Mouse (Mus musculus): Measurements from ENCODE around the gene Lctl. TPM values are rescaled to one million over a fixed set of nuclear protein-coding genes. Genes with fewer than 3 reads are reported as not detected.
"Not testable (repeated sequence)": the region's sequence is repeated elsewhere in the genome, so short reads cannot be mapped to it uniquely, and the experiment has no call there.

Lctl gene
- polyA plus RNA-seq, 1 experiment from 2014 or later = not detected

DNA sequence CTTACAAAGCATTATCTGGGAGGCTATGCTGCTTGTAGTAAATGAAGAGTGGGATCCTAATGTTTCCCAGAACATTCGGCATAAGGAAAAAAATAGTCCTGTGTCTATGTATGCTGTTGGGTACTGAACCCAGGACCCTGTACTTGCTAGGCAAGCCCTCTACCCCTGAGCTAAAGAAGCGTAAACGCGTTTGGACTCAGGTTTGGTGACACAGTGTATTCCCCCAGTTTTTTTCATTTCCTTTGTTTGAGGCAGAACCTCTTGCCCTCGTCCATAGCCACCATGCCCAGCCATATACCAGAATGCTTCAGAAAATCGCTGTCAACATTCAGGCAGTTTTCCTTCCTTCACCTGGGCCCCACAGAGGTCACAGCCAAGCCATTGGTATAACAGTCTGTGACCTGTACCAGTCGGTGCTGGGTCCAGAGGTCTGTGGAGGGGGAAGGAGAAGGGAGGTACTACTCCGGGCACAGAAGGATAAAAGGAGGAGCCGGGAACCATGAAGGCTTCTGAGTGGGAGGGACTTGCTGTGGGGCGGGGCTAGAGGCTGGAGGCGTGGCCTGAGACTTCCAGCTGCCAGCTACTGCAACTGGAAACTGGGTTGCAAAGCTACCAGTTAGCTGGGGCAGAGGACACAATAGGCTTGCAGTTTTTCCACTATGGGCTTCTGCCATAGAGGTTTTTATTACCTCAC is 3.8 kb downstream of the Lctl start:
- H3K9me3 ChIP-seq = no peaks in the 10 kb centered on the region
- peak; percentile 27; the same call in 1 of the 2 replicates for ATAC-seq (ENCODE audit: borderline replicate concordance, extremely low read depth, low FRiP score, low TSS enrichment)
- H3K9ac ChIP-seq = no peak overlapping the region
- H3K27ac ChIP-seq = no peak overlapping the region
- H3K27me3 ChIP-seq = no peaks in the 10 kb centered on the region
- 33% methylated on average over 11 of the region's 11 CpGs for WGBS
- H3K4me2 ChIP-seq = no peak overlapping the region
- peaks cover 6% of the 10 kb centered on the region; the same call in 1 of the 2 replicates for H3K4me1 ChIP-seq
- H3K36me3 ChIP-seq = no peaks in the 10 kb centered on the region
- no peak overlapping the region for H3K4me3 ChIP-seq

DNA sequence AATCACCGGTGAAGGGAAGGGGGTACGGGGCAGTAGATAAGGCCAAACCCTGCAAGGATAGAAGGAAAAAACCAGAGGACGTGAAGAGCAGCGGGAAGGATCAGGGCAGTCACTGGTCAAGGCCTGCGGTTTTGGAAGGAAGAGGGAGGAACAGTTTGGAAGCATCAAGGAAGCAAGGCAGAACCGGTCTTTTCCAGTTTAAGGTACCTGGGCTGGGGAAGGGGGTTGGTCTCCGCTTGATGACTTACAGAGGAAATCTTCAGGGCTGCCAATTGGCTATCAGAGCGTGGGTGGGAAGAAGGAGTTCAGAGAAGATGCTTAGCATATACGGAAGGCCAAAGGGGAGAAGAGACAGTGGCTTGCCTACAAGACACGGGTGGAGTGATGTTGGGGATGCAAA is 5.7 kb downstream of the Lctl start:
- ATAC-seq (ENCODE audit: borderline replicate concordance, extremely low read depth, low FRiP score, low TSS enrichment) = no peak
- 90% methylated on average over 10 of the region's 10 CpGs for WGBS
- H3K4me3 ChIP-seq = no peak overlapping the region

DNA sequence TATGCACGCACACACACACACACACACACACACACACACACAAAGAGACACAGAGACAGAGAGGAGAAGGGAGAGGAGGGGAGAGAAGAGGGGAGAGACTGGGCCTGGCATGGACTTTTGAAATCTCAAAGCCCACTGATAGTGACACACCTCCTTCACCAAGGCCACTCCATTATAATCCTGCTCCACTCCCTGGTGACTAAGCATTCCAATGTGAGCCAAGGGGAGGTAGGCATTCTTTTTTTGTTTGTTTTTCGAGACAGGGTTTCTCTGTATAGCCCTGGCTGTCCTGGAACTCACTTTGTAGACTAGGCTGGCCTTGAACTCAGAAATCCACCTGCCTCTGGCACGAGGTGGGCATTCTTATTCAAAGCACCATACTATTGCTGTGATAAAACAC is 7.9 kb downstream of the Lctl start:
- not testable (repeated sequence) for H3K27me3 ChIP-seq; H3K4me3 ChIP-seq; H3K27ac ChIP-seq; H3K4me1 ChIP-seq; H3K9me3 ChIP-seq; H3K4me2 ChIP-seq; ATAC-seq (ENCODE audit: borderline replicate concordance, extremely low read depth, low FRiP score, low TSS enrichment); H3K9ac ChIP-seq; H3K36me3 ChIP-seq
- 64% methylated on average over 3 of the region's 3 CpGs for WGBS

More for the DNA sequence above, 5.7 kb downstream of the Lctl start:
- Histone ChIP-seq H3K27ac (no peak overlapping the region), H3K4me1 (peaks cover 9% of the 10 kb centered on the region; the same call in 1 of the 2 replicates), H3K27me3 (no peaks in the 10 kb centered on the region), H3K4me2 (no peak overlapping the region), H3K36me3 (no peaks in the 10 kb centered on the region), H3K9me3 (no peaks in the 10 kb centered on the region), H3K9ac (no peak overlapping the region)

DNA sequence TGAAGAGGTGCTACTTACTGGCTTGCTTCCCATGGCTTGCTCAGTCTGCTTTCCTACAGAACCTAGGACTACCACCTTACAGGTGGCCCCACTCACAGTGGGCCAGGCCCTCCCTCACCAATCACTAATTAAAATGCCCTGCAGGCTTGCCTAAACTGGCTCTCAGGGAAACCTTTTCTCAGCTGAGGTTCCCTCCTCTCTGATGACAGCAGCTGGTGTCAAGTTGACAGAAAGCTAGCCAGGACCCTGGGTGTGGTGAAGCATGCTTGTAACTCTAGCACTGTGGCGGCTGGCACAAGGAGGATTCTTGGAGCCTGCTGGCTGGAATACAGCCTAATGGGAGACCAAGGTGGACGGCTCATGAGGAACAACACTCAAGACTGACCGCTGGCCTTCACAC is 8.4 kb downstream of the Lctl start:
- peaks cover 9% of the 10 kb centered on the region; the same call in 1 of the 2 replicates for H3K4me1 ChIP-seq
- H3K27ac ChIP-seq = no peak overlapping the region
- ATAC-seq (ENCODE audit: borderline replicate concordance, extremely low read depth, low FRiP score, low TSS enrichment) = no peak
- whole genome bisulfite sequencing = 47% methylated on average over 3 of the region's 3 CpGs
- no peaks in the 10 kb centered on the region for H3K27me3 ChIP-seq
- H3K4me3 ChIP-seq = no peak overlapping the region
- H3K9me3 ChIP-seq = no peaks in the 10 kb centered on the region
- H3K4me2 ChIP-seq = no peak overlapping the region
- no peaks in the 10 kb centered on the region for H3K36me3 ChIP-seq
- H3K9ac ChIP-seq = no peak overlapping the region

DNA sequence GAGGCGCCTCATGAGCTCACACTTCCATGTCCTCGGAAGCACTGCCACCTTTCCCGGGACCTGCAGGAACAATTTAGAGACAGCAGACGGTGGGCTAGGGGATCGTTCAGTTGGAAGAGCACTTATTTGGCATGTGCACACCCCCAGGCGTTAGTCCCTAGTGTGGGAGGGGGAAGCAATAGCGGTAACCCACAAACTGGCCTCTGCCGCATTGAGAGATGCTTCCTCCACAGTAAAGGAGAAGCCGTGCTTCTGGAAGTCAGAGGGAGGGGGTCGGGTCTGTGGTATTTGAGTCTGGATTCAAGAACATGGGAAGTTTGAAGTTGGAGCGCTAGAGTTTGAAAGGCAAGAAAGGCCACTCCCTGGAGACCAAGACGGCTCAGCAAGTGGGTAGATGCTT is 9.2 kb downstream of the Lctl start:
- Histone ChIP-seq H3K27me3 (no peaks in the 10 kb centered on the region), H3K27ac (no peak overlapping the region), H3K4me2 (no peak overlapping the region), H3K4me1 (peaks cover 9% of the 10 kb centered on the region; the same call in 1 of the 2 replicates), H3K9ac (no peak overlapping the region), H3K36me3 (no peaks in the 10 kb centered on the region), H3K9me3 (no peaks in the 10 kb centered on the region), H3K4me3 (no peak overlapping the region)
- WGBS = 24% methylated on average over 12 of the region's 12 CpGs
- no peak for ATAC-seq (ENCODE audit: borderline replicate concordance, extremely low read depth, low FRiP score, low TSS enrichment)

DNA sequence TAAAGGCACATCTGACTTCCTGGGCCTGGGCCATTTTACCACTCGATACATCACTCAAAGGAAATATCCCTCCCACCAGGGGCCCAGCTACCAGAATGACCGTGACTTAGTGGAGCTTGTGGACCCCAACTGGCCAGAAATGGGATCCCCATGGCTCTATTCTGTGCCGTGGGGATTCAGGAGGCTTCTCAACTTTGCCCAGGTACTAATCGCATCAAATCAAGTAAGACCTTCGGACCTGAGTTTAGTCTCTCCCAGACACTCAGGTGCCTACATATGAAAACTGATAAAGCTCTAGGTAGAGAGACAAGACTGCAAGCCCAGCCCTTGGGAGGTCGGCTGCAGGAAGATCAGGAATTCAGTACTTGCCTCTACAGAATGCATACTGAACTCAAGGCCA is 14.7 kb downstream of the Lctl start:
- 78% methylated on average over 6 of the region's 6 CpGs for WGBS
- no peaks in the 10 kb centered on the region for H3K4me1 ChIP-seq

DNA sequence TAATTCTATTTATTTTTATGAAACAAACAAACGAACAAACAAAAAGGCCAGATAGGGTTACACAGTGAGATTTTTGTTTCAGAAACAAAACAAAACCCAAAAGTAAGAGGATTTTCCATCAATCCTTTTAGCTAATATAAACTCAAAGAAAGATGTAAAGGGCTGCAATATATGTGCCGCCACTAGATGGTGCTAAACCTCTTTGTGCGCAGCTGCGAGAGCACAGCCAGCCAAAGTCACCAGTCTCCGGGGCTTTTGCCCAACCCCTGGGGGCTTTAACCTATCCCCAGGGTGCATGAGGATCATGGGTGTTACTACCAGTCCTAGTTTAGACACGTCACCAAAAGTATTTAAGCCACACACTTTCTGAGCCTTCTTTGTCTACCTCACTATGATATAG is 21.9 kb downstream of the Lctl start:
- not testable (repeated sequence) for H3K4me2 ChIP-seq; H3K27me3 ChIP-seq; H3K4me1 ChIP-seq; H3K9me3 ChIP-seq; ATAC-seq (ENCODE audit: borderline replicate concordance, extremely low read depth, low FRiP score, low TSS enrichment); H3K9ac ChIP-seq; H3K27ac ChIP-seq; H3K4me3 ChIP-seq
- H3K36me3 ChIP-seq = peaks cover 41% of the 10 kb centered on the region
- WGBS = 3% methylated on average over 6 of the region's 6 CpGs

More for the DNA sequence above, 14.7 kb downstream of the Lctl start:
- H3K4me2 ChIP-seq = no peak overlapping the region
- H3K9me3 ChIP-seq = no peaks in the 10 kb centered on the region
- no peak overlapping the region for H3K27ac ChIP-seq
- H3K9ac ChIP-seq = no peak overlapping the region
- H3K36me3 ChIP-seq = peaks cover 4% of the 10 kb centered on the region; the same call in 1 of the 2 replicates
- ATAC-seq (ENCODE audit: borderline replicate concordance, extremely low read depth, low FRiP score, low TSS enrichment) = no peak
- no peaks in the 10 kb centered on the region for H3K27me3 ChIP-seq
- H3K4me3 ChIP-seq = no peak overlapping the region

DNA sequence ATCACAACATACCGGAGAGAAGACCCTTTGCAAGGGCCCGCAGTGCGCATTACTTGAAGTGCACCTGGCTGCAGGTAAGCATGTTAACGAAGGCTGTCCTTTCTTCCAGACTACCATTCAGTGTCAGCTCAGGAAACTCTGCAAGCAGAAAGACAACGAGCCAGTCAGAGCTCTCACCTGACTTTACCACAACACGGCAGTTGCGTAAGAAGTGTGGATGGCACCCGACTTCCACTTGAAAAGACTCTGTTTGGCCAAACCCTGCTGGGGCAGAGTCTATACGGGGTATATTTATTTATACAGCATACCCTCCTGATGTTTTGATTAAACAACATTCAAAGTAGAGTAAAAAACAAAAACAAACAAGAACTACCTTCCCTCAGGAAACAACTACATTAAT is 22.9 kb downstream of the Lctl start:
- H3K9ac ChIP-seq = no peak overlapping the region
- H3K27me3 ChIP-seq = no peaks in the 10 kb centered on the region
- peaks cover 48% of the 10 kb centered on the region for H3K36me3 ChIP-seq
- ATAC-seq (ENCODE audit: borderline replicate concordance, extremely low read depth, low FRiP score, low TSS enrichment) = no peak
- WGBS = 81% methylated on average over 9 of the region's 9 CpGs
- H3K27ac ChIP-seq = no peak overlapping the region
- no peaks in the 10 kb centered on the region for H3K9me3 ChIP-seq
- H3K4me1 ChIP-seq = no peaks in the 10 kb centered on the region
- no peak overlapping the region for H3K4me2 ChIP-seq
- no peak overlapping the region for H3K4me3 ChIP-seq

DNA sequence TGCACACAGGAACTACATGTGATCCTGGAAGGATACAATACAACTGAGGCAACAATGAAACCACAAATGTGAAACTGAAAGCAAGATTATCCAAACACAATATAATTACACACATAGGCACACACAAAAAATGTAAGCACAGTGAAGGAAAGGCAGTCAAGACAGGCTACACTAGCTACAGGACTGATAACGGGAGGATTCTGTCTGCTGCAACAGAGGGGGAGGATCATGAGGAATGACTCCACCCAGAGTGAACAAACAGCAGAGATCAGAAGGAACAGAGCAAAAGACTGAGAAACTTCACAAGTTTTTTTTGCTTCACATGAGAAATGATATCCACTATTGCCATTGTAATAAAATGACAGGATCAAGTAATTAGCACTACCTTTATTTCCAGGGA is 39.7 kb downstream of the Lctl start:
- 93% methylated on average over 1 of the region's 1 CpGs for WGBS
- H3K4me1 ChIP-seq = no peaks in the 10 kb centered on the region
- H3K27ac ChIP-seq = no peak overlapping the region
- H3K4me2 ChIP-seq = no peak overlapping the region
- peaks cover 71% of the 10 kb centered on the region for H3K36me3 ChIP-seq
- H3K27me3 ChIP-seq = no peaks in the 10 kb centered on the region
- H3K4me3 ChIP-seq = no peak overlapping the region
- no peaks in the 10 kb centered on the region for H3K9me3 ChIP-seq
- ATAC-seq (ENCODE audit: borderline replicate concordance, extremely low read depth, low FRiP score, low TSS enrichment) = no peak
- no peak overlapping the region for H3K9ac ChIP-seq

DNA sequence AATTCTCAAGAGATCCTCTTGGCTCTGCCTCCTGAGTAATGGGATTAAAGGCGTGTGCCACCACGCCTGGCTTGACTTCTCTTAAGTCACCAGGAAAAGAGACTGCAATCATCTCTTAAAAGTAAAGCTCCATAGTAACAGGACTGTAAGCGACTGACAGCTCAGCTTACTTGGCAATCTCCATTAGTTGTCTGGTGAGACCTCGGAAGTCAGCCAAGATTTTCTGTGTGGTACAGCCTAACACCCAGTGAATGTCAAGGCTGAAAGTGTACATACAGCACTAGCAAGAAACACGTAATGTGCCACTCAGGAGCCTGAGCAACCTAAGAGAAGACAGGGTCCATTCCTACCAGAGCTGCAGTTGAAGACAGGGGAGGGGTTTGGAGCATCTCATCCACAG is 43.5 kb downstream of the Lctl start:
- Histone ChIP-seq H3K36me3 (peaks cover 64% of the 10 kb centered on the region), H3K4me1 (no peaks in the 10 kb centered on the region), H3K27ac (no peak overlapping the region), H3K9ac (no peak overlapping the region), H3K27me3 (no peaks in the 10 kb centered on the region), H3K9me3 (no peaks in the 10 kb centered on the region), H3K4me2 (no peak overlapping the region), H3K4me3 (no peak overlapping the region)
- WGBS = 91% methylated on average over 5 of the region's 5 CpGs
- ATAC-seq (ENCODE audit: borderline replicate concordance, extremely low read depth, low FRiP score, low TSS enrichment) = no peak

DNA sequence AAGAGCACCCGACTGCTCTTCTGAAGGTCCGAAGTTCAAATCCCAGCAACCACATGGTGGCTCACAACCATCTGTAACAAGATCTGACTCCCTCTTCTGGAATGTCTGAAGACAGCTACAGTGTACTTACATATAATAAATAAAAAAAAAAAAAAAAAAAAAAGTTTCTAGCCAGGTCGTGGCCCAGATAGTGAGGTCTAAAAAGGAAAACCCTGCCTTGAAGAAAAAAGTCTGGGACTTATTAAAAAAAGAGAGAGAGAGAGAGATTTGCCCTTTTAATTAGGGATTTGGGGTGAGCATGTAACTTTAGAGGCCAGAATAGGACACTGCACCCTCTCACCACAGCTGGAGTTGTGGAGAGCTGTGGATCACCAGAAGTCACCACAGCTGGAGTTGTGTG is 53.0 kb downstream of the Lctl start:
- ATAC-seq (ENCODE audit: borderline replicate concordance, extremely low read depth, low FRiP score, low TSS enrichment); H3K27me3 ChIP-seq; H3K9me3 ChIP-seq; H3K4me2 ChIP-seq; H3K27ac ChIP-seq; H3K4me3 ChIP-seq; H3K9ac ChIP-seq: not testable (repeated sequence)
- WGBS = 95% methylated on average over 3 of the region's 3 CpGs
- H3K4me1 ChIP-seq = peaks cover 22% of the 10 kb centered on the region
- H3K36me3 ChIP-seq = peaks cover 15% of the 10 kb centered on the region

DNA sequence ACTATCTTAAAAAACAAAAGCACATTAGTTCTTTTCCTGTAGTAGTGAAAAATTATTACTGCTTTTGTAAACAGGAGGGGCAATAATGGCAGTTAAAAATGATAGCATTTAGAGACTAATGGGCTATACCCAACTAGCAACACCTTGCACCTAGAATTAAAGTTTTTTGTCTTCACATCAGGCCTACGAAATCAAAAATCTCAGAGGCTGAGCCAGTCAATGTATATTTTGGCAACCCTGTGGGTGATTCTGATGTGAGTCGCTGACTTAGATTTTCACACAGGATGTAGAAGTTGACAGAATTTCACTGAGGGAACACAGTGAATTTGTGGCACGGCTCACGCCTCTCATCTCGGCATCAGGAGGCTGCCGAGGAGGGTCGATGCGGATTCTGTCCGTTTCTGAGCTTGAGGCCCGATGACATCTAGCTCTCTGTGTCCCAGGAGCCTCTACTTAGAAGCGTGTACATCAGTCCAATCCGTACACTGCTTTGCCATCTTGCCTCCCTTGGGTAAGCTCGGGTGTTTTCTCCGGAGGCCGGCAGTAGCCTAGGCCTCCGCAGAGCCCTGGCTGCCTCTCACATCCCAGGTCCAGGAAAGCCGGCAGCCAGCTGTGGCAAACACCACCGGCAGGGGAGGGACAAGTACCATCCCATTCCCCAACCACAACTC is 55.3 kb downstream of the Lctl start:
- Histone ChIP-seq H3K4me1 (peaks cover 24% of the 10 kb centered on the region), H3K4me3 (peak overlapping the region; percentile 86), H3K9ac (peak overlapping the region; percentile 89), H3K27me3 (no peaks in the 10 kb centered on the region), H3K4me2 (peak overlapping the region; percentile 64), H3K9me3 (no peaks in the 10 kb centered on the region), H3K36me3 (peaks cover 35% of the 10 kb centered on the region), H3K27ac (peak overlapping the region; percentile 98)
- peak; percentile 40; the same call in 1 of the 2 replicates for ATAC-seq (ENCODE audit: borderline replicate concordance, extremely low read depth, low FRiP score, low TSS enrichment)
- 2% methylated on average over 18 of the region's 18 CpGs for WGBS
